Mouse (Mus musculus): Measurements from ENCODE around the gene N4bp1.

Gene N4bp1

DNA sequence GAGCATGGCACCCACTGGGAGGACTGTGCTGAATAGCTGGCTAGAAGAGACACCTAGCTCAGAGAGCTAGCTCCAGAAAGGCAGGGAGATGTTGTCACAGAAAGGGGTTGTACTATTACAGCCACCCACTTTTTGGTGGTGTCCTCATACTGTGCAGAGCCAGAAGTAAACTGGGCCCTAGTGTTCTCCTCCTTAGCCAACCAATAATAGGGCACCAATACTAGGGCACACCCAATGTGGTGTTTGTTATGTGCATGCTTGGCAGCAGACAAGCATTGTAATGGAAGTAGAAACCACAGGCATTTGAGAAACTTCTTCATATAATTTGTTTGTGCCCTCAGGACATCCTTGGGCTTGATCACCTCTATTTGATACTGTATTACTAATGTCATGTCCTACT lies 58.5 kb downstream of the N4bp1 start:
- no peak for DNase-seq (ENCODE audit: low read depth, low spot score)

DNA sequence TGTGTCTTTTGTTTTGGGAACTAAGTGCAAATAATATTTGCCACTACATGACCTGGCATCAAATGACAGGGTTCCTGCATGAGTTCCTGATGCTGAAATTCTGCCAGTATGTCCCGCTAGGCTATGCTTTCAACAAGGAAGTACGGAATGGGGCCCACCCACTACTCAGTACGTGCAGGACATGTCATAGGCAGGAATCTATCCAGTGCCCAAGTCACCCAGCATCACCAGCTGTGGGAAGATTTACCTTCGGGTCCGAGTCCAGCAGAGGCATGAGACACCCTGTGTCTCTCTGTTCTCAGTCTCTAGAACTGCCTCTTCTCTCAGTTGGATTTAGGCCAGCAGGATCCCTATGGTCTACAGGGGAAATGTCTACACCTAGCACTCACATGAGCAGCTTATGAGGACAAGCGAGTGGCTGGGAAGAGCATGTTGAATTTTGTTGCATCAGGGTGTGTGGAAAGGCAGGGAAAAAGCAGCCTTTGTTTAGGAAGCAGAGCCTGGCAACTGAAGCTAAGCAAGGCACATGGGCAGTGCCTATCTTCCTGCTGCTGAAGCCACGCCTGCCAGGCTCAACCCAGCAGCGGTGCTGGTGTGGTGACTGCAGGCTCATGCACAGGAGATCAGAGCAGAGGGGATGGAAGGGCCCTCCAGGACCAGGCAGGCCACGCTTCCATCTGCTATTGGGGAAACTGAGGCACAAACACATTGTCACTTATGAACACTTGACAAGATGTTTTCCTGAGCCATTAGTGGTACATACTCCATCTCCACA lies 59.2 kb downstream of the N4bp1 start:
- no peak for DNase-seq (ENCODE audit: low read depth, low spot score)

DNA sequence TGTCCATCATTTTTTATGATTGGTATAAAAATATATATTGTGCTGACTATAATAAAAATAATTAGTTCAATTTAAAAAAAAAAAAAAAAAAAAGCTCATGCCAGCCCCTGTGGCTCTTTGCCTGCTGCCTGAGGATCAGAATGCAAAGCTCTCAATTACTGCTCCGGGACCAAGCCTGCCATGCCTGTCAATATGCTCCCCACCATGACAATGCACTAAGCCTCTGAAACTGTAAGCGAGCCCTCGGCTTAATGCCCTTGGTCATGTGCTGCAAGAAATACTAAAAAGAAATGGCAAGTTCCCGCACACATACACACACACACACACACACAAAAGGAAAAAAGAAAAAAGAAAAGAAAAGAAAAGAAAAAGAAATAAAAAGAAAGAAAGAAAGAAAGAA lies 60.3 kb downstream of the N4bp1 start:
- no peak for DNase-seq (ENCODE audit: low read depth, low spot score)

DNA sequence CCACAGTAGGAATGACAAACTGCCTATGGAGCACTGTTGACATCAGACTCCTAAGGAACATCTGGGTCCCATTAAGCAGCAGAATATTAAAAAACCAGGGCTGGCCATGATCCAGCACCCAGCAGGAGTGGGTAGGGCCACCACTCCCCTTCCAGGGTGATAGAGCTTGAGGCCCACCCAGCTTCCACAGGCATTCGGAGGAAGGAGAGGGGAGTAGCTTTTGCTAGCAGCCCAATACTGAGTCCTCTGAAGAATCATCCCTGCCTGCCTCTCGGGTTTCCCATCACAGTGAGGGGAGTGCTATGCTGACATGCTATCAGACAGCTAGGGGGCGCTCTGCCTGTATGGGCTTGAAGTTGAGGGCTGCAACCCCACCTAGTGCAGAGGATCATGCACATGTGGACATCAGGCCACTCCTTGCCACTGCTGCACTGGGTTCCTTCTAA lies 64.3 kb downstream of the N4bp1 start:
- peak; percentile 80 for DNase-seq (ENCODE audit: low read depth, low spot score)

DNA sequence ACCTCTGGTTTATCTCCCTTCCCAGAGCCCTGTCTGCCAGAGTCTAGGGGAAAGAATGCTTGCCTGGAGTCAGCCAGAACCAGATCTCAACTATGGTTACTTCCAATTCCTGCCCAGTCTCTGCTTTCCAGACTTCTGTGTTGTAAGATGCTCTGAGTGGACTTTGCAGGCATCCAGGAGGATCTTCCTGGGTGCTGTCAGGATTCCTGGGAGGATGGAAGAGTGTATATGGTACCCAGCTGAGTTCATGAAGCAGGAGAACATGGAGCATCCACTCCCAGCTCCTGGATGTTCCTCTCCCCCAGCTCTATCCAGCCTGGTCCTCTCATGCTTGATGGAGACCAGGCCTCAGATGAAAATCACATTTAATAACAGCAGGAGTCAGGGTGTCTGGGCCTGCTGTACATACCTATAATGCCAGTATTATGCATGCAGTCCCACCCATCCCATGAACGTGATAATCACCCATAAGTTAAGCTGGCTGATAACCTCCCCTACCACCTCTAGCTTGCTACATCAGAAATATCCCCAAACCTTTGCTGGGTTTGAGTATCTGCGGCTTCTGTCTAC lies 64.8 kb downstream of the N4bp1 start:
- no peak for DNase-seq (ENCODE audit: low read depth, low spot score)

DNA sequence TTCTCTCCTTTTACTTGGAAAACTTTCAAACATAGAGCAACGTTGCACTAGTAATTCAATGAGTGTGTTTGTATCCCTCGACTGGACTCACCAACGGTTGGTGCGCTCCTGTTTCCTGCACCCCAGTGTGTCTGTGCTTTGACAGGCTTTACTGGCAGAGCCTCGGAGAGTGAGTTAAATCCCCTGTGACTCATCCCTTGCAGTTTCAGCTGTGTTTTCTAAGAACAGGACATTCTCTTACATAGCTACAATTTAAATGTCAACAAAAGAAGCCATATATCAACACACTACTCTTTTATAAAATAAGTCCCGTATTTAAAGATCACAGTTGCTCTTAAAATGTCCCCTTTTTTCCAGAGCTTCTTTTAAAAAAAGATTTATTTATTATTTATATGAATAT lies 65.6 kb downstream of the N4bp1 start:
- DNase-seq (ENCODE audit: low read depth, low spot score) = no peak

DNA sequence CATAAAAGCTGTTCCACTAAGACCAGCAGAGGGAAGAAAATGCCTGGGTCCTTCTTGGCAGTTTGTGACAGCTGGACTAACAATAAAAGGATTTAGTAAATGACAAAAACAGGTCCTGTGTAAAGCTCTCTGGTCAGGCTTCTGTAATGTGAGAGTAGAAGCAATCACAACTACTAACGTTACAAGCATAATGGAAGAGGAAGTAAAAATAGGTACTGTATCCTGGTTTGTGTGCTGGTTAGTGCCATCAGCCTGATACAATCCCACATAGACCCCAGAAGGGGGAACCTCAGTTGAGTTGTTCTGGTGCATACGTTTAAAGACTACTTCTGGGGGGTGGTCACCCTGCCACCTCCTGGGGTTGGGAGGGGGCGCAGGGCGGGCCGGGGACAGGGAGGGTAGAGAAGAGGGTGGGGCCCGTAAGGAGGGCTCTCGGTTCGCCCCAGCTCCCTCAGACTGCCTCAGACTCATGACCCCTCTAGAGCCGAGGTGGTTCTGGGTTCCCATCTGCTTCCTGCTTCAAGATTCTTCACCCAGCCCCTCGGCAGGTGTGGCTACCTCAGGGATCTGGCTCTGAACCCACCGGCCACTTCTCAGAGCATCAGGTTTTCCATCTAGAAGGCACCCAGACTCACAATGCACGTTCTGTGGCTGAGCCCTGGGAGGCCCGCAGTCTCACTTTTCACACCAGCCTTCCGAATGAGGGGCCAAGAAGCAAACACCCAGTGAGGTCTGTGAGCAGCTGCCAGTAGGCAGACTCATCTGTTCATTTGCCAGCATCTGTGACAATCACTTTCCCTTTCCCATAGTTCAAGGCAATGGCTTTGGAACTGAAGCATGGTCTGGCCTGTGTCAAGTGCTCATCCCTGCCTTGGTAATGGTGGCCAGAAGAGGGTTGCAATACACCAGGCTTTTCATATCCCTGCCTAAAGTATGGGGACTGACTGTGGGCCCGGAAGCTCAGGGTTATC lies 75.8 kb downstream of the N4bp1 start:
- DNase-seq (ENCODE audit: low read depth, low spot score) = no peak

DNA sequence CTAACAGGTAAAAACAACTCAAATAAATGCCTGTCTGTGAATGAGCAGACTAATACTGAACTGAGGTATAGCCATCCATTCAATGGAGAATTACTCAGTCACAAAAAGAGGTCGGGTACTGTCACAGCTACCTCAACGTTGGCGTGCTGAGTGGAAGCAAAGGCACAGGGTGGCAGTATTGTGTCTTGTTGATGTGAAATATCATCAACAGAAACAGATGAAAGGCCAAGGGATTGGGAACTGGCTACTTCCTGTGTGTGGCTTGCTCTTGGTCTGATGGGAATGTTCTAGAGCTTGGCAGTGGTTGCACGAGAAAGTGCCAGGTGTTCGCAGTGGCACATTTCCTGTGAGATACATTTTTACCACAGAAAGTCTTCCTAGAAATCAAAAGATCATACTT lies 76.8 kb downstream of the N4bp1 start:
- DNase-seq (ENCODE audit: low read depth, low spot score) = no peak

DNA sequence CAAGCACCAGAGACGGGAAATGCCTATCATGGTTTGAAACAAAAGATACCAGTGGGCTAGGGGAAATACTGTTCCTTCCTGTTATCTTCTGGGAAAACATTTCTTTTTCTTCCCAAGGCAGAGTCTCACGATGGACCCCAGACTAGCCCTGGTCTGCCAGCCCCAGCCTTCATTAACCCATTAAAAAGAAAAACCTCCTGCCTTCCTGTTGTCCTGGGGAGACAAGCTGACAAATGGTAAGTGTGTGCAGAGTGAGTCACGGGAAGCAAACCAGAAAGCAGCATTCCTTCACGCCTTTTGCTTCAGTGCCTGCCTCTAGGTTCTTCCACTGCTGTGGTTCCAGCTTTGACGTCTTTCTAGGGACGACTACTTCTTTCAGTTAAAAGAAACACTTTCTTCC lies 83.1 kb downstream of the N4bp1 start:
- DNase-seq (ENCODE audit: low read depth, low spot score) = no peak

DNA sequence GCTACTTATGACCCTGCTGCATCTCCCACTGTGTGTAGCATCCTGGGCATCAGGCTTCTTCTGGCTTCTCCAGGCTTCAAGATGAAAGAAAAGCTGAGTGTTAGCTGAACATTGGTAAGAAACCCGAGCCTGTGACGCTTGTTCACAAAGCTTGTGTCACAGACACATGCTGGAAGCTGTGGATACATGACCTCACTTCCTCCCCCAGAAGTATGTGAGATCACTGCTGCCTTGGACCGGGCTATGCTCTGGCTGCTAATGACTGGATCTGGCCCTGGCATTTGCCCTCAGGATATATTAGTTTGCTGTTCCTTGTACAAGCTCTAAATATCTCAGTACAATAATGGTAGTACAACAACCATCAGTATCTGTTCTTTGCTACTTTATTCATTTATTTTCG lies 84.1 kb downstream of the N4bp1 start:
- no peak for DNase-seq (ENCODE audit: low read depth, low spot score)

DNA sequence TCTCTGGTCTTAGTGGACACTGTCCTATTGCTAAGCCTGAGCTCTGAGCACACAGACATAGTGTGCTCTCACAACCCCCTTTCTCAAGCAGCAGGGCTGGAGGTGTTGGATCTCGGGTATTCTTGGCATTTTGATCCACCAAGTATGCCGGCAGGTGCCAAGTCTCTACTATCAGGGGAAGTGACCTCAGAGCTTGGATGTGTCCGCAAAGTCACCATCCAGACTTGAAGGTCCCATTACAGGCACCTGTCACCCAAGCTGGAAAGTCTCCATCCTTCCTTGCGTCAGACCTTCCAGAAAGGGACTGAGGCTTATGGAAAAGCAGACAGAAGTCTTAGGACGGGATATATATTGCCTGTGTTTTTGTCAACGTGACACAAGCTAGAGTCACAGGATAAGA lies 86.9 kb downstream of the N4bp1 start:
- no peak for DNase-seq (ENCODE audit: low read depth, low spot score)

DNA sequence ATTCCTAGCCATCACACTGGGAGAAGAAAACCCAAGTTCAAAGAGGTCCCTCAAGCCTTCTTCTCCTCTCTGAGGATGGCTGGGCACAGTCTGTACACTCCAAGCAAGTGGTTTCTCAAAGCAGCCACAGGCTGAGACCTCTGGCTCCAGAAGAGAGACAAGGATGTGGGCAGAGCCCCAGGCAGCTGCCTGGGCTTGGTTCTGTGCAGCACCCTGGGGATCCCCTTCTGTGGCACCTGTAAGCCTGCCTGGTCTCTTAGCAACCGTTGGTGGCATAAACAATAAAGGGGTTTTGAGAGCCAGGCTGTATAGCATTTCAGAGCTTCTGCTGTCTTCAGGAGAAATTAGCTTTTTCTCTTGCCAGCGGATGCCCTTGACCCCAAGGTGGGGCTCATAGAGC lies 87.4 kb downstream of the N4bp1 start:
- DNase-seq (ENCODE audit: low read depth, low spot score) = no peak

DNA sequence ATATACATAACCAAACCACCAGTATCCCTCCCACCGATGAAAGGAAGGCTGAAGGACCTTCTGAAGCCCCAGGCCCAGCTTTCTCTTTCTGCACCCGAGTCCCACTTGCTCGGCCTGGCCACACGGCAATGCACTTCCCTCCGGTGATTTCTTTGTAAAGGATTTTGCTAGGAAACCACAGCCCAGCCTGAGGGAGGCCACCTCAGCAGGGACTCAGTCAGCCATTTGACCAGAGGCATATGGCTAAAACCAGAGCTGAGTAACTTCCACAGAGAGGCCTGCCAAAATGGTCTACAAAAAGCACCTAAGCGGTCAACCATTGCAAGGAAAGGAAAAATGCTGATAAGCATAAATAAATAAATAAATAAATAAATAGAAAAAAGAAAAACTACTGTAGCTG lies 90.3 kb downstream of the N4bp1 start:
- DNase-seq (ENCODE audit: low read depth, low spot score) = no peak

DNA sequence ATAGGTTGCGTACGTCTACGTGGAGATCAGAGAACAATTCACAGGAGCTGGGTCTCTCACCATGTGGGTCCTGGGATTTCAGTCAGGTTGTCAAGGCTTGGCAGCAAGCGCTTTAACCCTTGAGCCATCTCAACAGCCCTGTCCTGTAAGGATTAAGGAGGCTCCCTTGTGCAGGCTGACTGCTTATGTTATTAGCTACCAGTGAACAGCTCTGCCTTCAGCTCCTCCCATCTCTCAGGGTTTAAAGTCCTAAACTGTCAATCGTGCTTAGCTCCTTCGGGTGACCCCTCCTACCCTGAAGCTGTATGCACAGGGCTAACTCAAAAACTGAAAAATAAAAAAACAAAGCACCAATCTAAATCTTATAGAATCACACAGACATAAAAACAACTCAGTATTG lies 93.5 kb downstream of the N4bp1 start:
- no peak for DNase-seq (ENCODE audit: low read depth, low spot score)

DNA sequence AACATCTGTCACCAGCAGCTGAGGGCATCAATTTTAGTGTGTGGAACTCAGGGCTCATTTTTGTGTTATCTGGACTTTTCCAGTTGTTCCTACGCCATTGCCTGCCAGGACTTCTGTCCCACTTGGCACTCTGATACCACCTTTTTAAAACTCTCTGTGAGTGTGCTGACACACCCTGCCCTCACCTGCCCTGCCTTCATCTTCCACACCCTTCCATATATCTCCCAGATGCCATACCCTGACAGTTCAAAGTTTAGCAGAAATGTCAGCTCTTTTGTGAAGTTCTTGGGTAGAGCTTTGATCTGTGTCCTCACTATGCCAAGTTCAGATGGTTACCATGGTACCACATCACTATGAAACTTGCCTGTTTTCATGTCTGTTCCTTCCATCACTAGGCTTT lies 95.5 kb downstream of the N4bp1 start:
- no peak for DNase-seq (ENCODE audit: low read depth, low spot score)

DNA sequence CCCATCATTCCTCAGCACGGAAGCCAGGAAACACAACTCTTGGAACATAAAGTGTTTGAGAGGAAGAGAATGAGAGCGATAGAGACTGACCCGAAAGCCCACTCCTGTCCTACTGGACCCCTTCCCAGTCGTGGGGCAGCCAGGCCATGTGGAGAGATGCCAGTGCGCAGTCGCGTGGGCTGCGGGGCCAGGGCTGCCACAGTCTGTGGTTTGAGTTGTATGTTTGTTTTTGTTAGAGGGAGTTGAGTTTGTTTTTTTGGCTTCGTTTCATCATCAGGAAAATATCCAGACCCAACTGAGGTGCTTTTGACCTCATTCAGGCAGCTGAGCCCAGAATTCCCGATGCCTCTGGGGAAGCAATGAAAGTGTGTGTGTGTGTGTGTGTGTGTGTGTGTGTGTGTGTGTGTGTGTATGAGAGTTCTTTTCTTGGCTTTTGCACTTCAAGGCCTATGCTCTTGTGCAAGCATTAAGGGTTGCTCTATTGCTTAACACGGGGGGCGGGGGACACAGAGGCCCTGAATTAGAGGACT lies 97.1 kb downstream of the N4bp1 start:
- no peak for DNase-seq (ENCODE audit: low read depth, low spot score)

DNA sequence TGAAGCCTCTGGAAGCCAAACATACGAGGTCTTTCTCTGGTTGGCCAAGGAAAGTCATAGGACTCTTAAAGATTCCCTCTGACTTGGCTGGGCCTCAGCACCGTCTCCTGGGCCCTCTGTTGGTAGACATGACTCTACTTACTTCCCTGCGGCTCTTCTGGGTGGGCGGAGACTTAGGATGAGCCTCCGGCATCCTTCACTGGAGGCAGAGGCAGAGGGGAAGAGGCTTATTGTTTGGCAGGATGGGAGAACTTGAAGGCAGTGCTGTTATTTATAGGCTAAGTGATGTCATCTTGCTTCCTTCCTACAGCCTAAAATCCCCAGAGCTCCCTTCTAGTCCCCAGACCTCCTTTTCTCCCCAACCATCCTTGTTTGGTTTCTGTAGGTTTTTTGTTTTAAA lies 98.6 kb downstream of the N4bp1 start:
- no peak for DNase-seq (ENCODE audit: low read depth, low spot score)

DNA sequence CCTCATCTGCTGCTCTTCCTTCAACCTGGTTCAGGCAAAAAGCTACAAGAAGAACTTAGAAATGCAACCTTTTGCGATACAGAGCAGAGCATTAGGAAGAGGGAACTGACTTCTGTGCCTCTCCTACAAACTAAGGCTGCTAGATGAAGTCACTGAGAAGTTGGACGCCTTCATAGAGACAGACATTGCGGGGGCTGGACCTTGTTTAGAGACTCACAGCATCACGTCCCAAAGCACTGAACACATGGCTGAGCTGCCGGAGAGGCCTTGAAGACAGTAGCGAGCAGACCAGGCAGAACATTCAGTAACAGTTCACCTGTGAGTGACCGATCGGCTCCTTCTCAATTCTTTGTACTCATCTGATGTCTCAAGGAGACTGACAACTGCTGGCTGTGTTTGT lies 104.0 kb downstream of the N4bp1 start:
- DNase-seq (ENCODE audit: low read depth, low spot score) = no peak

DNA sequence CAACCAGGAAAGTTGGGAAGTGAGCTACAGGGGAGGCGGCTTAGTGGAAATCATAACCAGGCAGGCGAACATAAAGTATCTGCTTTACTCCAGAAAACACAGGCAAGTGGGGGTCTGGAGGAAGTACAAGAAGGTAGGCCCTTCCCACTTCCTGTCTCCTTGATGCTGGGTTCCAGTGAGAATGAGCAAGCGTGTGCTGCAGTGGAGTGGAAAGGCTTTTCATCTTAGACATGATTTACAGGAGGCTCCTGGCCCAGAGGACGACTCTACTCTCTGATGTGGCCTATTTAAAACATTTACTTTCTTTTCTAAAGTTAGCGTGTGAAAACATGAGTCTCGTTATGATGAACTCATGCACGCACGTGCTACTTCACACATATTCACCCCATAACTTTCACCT lies 105.9 kb downstream of the N4bp1 start:
- no peak for DNase-seq (ENCODE audit: low read depth, low spot score)

DNA sequence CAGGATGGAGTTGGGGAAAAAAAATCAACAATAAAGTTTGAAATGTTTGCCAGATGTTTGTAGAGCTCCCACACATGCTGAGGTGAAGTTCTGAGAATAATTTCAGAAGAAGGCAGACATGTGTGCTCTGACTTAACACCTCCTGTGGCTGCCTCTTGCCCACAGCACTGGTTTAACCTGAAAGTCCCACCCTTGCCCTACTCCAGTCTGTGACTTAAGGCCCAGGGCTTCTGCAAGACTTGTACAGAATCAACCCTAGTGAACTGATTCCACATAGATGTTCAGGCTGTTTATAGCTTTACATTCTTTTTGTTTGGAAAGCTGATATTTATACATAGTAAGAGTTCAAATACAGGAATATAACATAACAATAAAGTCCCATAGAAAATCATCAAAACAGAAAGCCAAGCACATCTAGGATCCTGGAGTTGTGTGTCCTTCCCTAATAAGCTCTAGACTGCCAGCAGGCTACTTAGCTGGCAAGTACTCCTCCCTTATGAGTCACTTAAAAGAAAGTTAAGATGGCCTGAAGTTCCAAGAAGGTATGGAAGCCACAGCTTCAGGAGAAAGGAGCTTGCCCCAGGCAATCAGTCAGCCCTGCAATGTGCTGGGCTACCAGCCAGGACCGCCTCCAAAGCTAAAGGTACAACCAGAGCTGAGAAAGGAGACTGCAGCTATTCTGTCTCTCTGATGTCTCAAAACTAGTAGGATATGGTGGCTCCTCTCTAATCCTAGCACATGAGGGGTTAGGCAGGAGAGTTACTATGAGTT lies 114.9 kb downstream of the N4bp1 start:
- DNase-seq (ENCODE audit: low read depth, low spot score) = no peak

DNA sequence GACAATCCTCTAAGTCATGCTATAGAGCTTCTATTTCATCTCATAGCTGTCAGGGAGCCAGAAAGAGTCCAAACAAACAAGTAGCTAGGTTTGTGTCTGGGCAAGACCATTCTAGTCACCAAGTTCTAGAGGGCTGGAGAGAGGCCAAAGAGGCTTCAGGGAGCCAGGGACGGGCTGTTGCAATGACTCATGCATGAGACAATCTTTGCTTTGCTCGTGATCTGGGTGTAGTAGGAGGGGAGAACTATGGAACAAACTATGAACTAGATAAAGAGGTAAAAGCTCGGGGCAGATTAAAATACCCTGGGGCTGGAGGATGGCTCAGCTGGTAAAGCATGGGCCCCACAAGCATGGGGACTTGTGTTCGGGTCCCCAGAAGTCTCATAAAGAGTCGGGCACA lies 116.6 kb downstream of the N4bp1 start:
- DNase-seq (ENCODE audit: low read depth, low spot score) = no peak

Measured in mesoderm, embryonic 11.5 days (tissue).